Mouse (Mus musculus): ENCODE data around the gene Cacng6.

Cacng6 gene

DNA sequence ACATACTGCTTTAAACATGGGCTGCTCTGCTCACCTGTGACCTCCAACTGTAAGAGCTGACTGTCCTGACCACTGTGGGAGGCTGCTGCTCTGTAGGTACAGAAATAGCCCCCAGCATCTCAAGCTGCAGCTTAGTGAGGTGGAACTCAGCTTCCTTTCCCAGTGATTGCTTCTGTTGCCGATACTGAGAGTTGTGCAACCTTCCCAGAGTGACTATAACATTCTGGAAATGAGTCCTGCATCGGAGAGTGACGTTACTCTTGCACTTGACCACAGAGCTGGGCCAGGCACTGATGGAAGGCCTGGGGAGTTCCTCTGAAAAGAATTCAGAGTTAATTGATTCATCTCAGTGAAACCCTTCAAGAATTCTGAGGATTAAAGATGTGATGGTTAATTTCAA is 48.8 kb downstream of the Cacng6 start:
- no peak for DNase-seq

DNA sequence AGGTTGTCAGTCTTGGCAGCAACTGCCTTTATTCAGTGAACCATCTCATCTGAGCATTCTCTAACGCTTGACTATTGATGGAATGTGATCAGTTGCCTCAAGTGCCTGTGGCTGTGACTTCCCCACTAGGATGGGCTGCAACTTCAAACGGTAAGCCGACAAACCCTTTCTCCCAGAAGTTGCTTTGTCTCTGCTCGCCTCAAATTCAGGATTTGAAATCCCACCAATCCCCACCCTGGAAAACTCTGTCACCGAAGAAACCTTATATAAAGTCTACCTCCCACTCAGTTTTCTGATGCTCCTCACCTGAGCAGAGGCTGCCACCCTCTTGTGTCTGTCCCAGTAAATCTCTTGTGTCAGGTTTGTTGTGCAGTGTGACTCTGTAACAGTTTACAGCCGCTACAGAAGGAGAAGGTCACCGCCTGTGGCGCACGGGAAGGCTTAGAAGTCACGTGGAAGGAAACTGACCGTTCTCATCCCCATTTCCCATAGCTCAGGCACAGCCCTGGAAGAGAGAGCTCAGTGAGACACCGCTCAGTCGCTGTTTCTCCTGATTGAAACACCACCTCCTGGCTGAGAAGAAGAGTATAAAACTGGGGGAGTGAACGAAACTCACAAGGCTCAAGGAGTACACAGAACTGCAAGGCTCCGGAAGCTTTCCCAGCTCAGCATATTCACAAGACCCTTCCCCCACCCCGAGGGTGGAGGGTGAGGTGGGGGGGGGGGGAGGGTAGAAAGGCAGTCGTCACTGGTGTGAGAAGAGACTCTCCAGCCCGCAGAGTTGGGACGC is 50.5 kb downstream of the Cacng6 start:
- DNase-seq = no peak

DNA sequence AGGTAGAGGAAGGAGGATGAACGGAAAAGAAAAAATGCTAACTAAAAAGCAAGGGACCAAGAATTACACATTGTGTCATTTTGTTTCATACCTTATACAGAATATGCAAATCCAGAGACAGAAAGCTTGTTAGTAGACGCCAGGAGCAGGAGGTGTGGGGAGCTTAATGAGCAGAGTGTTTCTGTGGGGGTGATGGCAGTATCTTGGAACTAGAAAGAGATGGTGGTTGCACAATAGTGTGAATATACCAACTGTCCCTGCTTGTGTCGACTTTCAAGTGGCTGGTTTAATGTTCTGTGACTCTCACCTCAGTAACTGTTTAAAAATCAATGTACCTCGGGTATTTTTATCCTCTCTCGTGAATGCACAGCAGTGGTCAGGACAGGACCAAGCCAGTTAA is 52.7 kb downstream of the Cacng6 start:
- DNase-seq = no peak

DNA sequence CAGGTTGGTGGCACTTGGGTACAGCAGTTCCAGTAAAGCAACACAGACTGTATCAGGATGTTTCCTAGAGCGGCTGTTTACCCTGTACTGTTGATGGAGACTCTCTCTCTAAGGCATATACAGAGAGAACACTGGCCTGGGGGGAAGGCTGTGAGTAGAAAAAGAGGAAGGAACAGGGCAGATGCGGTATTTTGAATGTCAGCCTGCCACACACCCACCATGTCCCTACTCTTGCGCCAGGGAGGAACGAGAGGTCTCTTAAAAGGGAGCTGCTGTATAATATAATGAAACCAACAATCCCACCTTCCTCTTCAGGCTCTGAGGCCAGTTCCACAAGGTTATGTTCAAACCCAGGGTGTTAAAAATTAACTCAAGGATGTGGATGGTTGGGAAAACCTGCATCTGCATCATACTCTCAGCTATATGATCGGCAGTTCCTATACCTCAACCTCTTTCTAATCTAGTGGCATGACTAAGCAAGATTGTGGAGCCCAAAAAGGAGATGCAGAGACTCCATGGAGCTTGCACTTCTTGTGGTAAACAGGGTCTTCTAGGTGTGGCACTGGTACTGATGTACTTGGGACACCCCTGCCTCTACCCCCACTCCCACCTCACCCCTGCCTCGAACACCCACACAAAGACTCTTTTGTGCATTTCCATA is 58.1 kb downstream of the Cacng6 start:
- no peak for DNase-seq

All from cerebellum, adult 8-10 months (tissue).